Mouse (Mus musculus) embryonic facial prominence, embryonic 11.5 days (tissue): ENCODE results near the gene Map1s. TPM values are rescaled to one million over a fixed set of nuclear protein-coding genes. Genes with fewer than 3 reads are reported as not detected.

Experiments used
- ATAC-seq: fragments of 200-750 bp; cut with Nextera tagmentation; replicated peaks from 2 replicates; pipeline ENCODE4 v1.8.0; 2017; ENCODE audit warnings: low read depth; ENCODE audit not compliant: insufficient number of reproducible peaks, low FRiP score, low TSS enrichment
- DNase-seq: peaks from one replicate; pipeline ENCODE4 v3.0.0-alpha.2; 2015; ENCODE audit warnings: low spot score
- H3K27ac ChIP-seq: fragments of 300-500 bp; sonication (generic); replicated peaks from 2 replicates; pipeline ENCODE4 v1.5.1; 2014; ENCODE audit warnings: mild to moderate bottlenecking, low read depth, low read length, control low read depth
- H3K27me3 ChIP-seq: fragments of 300-500 bp; sonication (generic); 2 replicates; pipeline ENCODE4 v1.6.1; 2014; ENCODE audit warnings: mild to moderate bottlenecking, low read length, moderate library complexity, mixed read lengths; ENCODE audit not compliant: control insufficient read depth, insufficient read depth
- H3K36me3 ChIP-seq: fragments of 300-500 bp; sonication (generic); replicated peaks from 2 replicates; pipeline ENCODE4 v1.6.1; 2014; ENCODE audit warnings: low read depth, mild to moderate bottlenecking, low read length, moderate library complexity, mixed read lengths; ENCODE audit not compliant: control insufficient read depth, insufficient read depth
- H3K4me1 ChIP-seq: fragments of 300-500 bp; sonication (generic); 2 replicates; pipeline ENCODE4 v1.6.1; 2014; ENCODE audit warnings: low read length, mixed read lengths; ENCODE audit not compliant: control insufficient read depth, insufficient read depth
- H3K4me2 ChIP-seq: fragments of 300-500 bp; sonication (generic); 2 replicates; pipeline ENCODE4 v1.6.1; 2014; ENCODE audit warnings: low read depth, mild to moderate bottlenecking, control low read depth, low read length, moderate library complexity
- H3K4me3 ChIP-seq: fragments of 300-500 bp; sonication (generic); 2 replicates; pipeline ENCODE4 v1.5.1; 2014; ENCODE audit warnings: low read depth, low read length, control low read depth
- H3K9ac ChIP-seq: fragments of 300-500 bp; sonication (generic); replicated peaks from 2 replicates; pipeline ENCODE4 v1.6.1; 2014; ENCODE audit warnings: mild to moderate bottlenecking, control low read depth, low read length
- H3K9me3 ChIP-seq: fragments of 300-500 bp; sonication (generic); replicated peaks from 2 replicates; pipeline ENCODE4 v1.6.1; 2016; ENCODE audit warnings: mild to moderate bottlenecking, low read length, inconsistent platforms, mixed read lengths; ENCODE audit not compliant: control insufficient read depth
- WGBS: fragments of 180-500 bp; shearing (Covaris S2); extraction: QIAGEN DNeasy Blood & Tissue Kit; methylation state at CpG from one replicate; pipeline ENCODE4 v1.1.7; 2014; 5-methylcytosine and 5-hydroxymethylcytosine counted together
- microRNA counts: library from miRNA; unstranded; fragments of <30 nt; microRNA quantifications from one replicate; lab custom pipeline; 2016
- microRNA-seq: library from miRNA; unstranded; fragments of <30 nt; microRNA quantifications from one replicate; pipeline ENCODE4, GENCODE M21; 2016; ENCODE audit warnings: borderline number of aligned reads
- polyA plus RNA-seq: library from polyadenylated mRNA; unstranded; fragments of >200 nt; fragmentation: Nextera tagmentation; extraction: Ambion mirVana; gene quantifications from 2 replicates; pipeline ENCODE4 v1.2.1, GENCODE M21; 2014

Gene Map1s
- polyA plus RNA-seq, 1 experiment from 2014 or later: 24.9 TPM

DNA sequence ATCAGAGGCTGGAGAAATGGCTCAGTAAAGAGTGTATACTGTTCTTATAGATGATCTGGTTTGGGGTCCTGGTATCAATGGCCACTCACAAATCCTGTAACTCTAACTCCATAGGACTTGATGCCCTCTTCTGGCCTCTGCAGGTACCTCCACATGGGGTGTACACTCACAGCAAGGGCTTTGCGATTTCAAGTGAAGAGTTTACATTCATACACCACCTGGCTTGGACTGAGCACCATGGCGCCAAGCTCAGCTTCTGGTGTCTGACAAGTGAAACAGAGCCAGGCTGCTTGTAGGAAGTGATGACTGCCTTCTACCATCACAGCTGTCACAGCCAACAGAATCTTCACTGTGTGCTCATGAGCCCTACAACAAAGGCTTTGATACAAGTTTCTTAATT is 35.7 kb downstream of the Map1s start:
- no peak for ATAC-seq
- Histone ChIP-seq H3K36me3 (no peaks in the 10 kb centered on the region), H3K4me2 (no peak overlapping the region), H3K9ac (no peak overlapping the region), H3K9me3 (no peaks in the 10 kb centered on the region), H3K4me1 (no peaks in the 10 kb centered on the region), H3K27ac (no peak overlapping the region), H3K4me3 (no peak overlapping the region), H3K27me3 (no peaks in the 10 kb centered on the region)
- 69% methylated on average over 2 of the region's 2 CpGs for WGBS
- DNase-seq: no peak

DNA sequence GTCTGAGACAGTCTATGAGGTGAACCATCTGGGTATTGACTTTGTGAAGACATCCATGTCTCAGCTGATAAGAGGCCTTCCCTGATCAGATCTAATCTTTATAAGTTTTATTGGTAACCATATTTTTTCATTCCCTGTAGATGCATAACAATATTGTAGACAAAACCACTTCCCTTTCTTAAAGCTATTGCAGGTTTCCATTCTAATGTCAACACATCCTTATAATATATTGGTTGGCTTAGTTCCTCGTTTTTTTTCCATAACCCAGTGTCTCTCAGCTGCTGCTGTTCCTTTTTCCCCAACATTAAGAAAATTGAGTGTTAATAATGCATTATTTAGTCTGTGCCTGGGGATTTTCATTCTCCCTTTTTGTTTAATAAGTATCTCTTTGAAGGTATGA is 37.5 kb downstream of the Map1s start:
- 48% methylated on average over 1 of the region's 1 CpGs for WGBS
- no peak overlapping the region for H3K9ac ChIP-seq
- H3K9me3 ChIP-seq: no peaks in the 10 kb centered on the region
- ATAC-seq: no peak
- DNase-seq: no peak
- H3K27me3 ChIP-seq: no peaks in the 10 kb centered on the region
- H3K4me2 ChIP-seq: no peak overlapping the region
- no peaks in the 10 kb centered on the region for H3K36me3 ChIP-seq
- no peak overlapping the region for H3K27ac ChIP-seq
- no peaks in the 10 kb centered on the region for H3K4me1 ChIP-seq
- H3K4me3 ChIP-seq: no peak overlapping the region

DNA sequence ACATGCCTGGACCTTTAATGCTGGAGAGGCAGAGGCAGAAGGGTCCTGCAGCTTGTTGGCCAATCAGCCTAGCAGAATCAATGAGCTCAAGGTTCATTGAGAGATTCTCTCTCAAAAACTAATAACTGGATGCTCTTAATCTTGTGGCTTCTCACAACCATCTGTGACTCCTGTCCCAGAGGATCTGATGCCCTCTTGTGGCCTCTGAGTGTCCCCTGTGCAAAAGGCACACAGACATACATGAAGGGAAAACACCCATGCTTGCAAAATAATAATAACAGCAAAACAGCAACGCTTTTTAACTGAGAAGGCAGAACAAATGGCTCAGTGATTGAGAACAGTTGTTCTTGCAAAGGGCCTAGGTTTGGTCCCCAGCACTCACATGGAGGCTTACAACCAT is 44.1 kb downstream of the Map1s start:
- no peaks in the 10 kb centered on the region for H3K27me3 ChIP-seq
- no peaks in the 10 kb centered on the region for H3K4me1 ChIP-seq
- H3K27ac ChIP-seq: no peak overlapping the region
- no peaks in the 10 kb centered on the region for H3K9me3 ChIP-seq
- no peak overlapping the region for H3K4me3 ChIP-seq
- ATAC-seq: no peak
- H3K9ac ChIP-seq: no peak overlapping the region
- no peak overlapping the region for H3K4me2 ChIP-seq
- 67% methylated on average over 1 of the region's 1 CpGs for WGBS
- no peak for DNase-seq
- H3K36me3 ChIP-seq: no peaks in the 10 kb centered on the region

DNA sequence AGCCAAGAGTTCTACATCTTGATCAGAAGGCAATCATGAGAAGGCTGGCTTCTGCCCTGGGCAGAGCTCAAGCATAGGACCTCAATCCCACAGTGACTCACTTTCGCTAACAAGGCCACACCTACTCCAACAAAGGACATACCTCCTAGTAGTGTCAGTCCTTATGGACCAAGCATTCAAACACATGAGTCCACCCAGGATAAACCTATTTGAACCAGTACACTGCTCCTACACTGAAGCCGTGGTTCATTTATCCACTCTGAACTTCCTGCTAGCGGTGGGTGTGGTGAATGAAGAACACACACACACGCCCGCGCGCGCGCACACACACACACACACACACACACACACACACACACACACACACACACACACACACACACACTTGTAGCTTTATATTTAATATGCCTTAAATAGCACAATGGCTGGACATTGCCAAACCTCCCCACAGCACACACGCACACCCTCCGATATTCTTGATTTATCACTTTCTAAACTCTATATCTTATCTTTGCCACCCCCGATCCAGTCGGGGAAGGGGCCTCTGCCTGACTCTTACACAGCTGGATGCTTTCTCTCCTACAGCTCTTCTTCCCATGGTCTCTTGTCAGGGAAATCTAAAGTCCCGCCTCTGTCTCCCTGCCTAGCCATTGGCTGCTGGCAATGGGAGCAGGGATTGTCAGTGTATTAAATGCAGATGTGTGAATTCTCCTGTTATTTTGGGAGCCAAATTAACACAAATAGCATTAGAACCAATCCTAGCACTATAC is 55.2 kb downstream of the Map1s start:
- H3K9ac ChIP-seq: no peak overlapping the region
- no peak overlapping the region for H3K4me2 ChIP-seq
- no peak for ATAC-seq
- no peaks in the 10 kb centered on the region for H3K36me3 ChIP-seq
- no peak overlapping the region for H3K4me3 ChIP-seq
- H3K4me1 ChIP-seq: no peaks in the 10 kb centered on the region
- H3K9me3 ChIP-seq: no peaks in the 10 kb centered on the region
- 79% methylated on average over 14 of the region's 14 CpGs for WGBS
- H3K27me3 ChIP-seq: no peaks in the 10 kb centered on the region
- no peak for DNase-seq
- H3K27ac ChIP-seq: no peak overlapping the region

- peak; percentile 53 for DNase-seq
- H3K4me3 ChIP-seq: no peak overlapping the region
- no peak overlapping the region for H3K9ac ChIP-seq
- H3K36me3 ChIP-seq: no peaks in the 10 kb centered on the region
- ATAC-seq: no peak
- no peak overlapping the region for H3K4me2 ChIP-seq
- no peaks in the 10 kb centered on the region for H3K4me1 ChIP-seq
- no peaks in the 10 kb centered on the region for H3K27me3 ChIP-seq
- H3K9me3 ChIP-seq: no peaks in the 10 kb centered on the region
- no peak overlapping the region for H3K27ac ChIP-seq
- 10% methylated on average over 3 of the region's 3 CpGs for WGBS
Measured at GRCm38 (mm10) chr8:70964159-70964558, 58.4 kb downstream of the Map1s start.

DNA sequence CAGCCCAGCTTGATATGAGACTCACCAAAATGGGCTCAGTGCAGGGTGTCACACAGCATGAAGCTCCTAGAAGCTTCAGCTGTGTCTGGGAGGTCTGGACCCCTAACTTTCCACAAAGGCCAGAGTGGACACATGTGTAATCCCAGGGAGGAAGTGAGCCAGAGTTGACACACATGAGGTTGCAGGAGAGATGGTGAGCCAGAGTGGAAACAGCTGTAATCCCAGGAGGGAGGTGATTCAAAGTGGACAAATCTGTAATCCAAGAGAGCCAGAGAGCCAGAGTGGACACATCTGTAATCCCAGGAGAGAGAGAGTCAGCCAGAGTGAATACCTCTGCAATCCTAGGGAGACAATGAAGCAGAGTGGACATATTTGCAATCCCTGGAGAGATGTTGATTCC is 59.1 kb downstream of the Map1s start:
- Histone ChIP-seq H3K4me3 (no peak overlapping the region), H3K4me1 (no peaks in the 10 kb centered on the region), H3K27ac (no peak overlapping the region), H3K4me2 (no peak overlapping the region), H3K27me3 (no peaks in the 10 kb centered on the region), H3K36me3 (no peaks in the 10 kb centered on the region), H3K9me3 (no peaks in the 10 kb centered on the region), H3K9ac (no peak overlapping the region)
- DNase-seq (no peak), ATAC-seq (no peak)

MicroRNAs encoded within 50 kb of the gene (microRNA counts, 519-probe panel; counts per million panel counts)
- microRNA mmu-miR-1969 (lab: Ali Mortazavi, UCI): not detected

Small RNA genes lying within 50 kb of the gene (microRNA-seq; reads per million reads assigned to microRNA genes)
- gene Mir1969 (5.2 reads per million, percentile 4 among the genes with 10 or more reads in this experiment), gene Mir7067 (1.4 reads per million)

Other genes starting within 250 kb of the Map1s start
- 59.8 and 71.3 TPM in 2 replicates for gene Pgpep1, start 245.5 kb upstream of the Map1s start, polyA plus RNA-seq
- 323 and 334 TPM in 2 replicates for gene Lsm4, start 232.7 kb upstream of the Map1s start, polyA plus RNA-seq
- gene Jund, start 207.0 kb upstream of the Map1s start, polyA plus RNA-seq: 94.2 and 104 TPM in 2 replicates
- gene Iqcn, start 202.5 kb upstream of the Map1s start, polyA plus RNA-seq: not detected in 2 replicates
- not detected in 2 replicates for gene Gm3336, start 187.4 kb upstream of the Map1s start, polyA plus RNA-seq
- 0.06 and 0.20 TPM in 2 replicates for gene Pde4c, start 182.2 kb upstream of the Map1s start, polyA plus RNA-seq
- gene Rab3a, start 151.3 kb upstream of the Map1s start, polyA plus RNA-seq: 24.8 and 31.6 TPM in 2 replicates
- 25.8 and 33.5 TPM in 2 replicates for gene Mpv17l2, start 145.0 kb upstream of the Map1s start, polyA plus RNA-seq
- 30.1 and 33.4 TPM in 2 replicates for gene Pik3r2, start 129.2 kb upstream of the Map1s start, polyA plus RNA-seq
- gene Mast3, start 100.9 kb upstream of the Map1s start, polyA plus RNA-seq: 8.3 and 9.7 TPM in 2 replicates
- gene Il12rb1, start 97.5 kb upstream of the Map1s start, polyA plus RNA-seq: 0.10 TPM in 1 of 2 replicates, not detected in the other
- gene Arrdc2, start 66.2 kb upstream of the Map1s start, polyA plus RNA-seq: 5.1 and 5.3 TPM in 2 replicates
- 2.9 and 4.0 TPM in 2 replicates for gene Kcnn1, start 42.7 kb upstream of the Map1s start, polyA plus RNA-seq
- 149 and 150 TPM in 2 replicates for gene Ccdc124, start 32.0 kb upstream of the Map1s start, polyA plus RNA-seq
- gene Slc5a5, start 13.2 kb upstream of the Map1s start, polyA plus RNA-seq: 0.27 and 0.43 TPM in 2 replicates
- 3,270 and 3,568 TPM in 2 replicates for gene Rpl18a, start 8.5 kb upstream of the Map1s start, polyA plus RNA-seq